Mouse (Mus musculus) heart, adult 18-20 months (tissue): ENCODE results near the gene Dpf1. TPM values are rescaled to one million over a fixed set of nuclear protein-coding genes. Genes with fewer than 3 reads are reported as not detected.
A peak's percentile ranks its signal among the peaks of the same experiment; 100 is the strongest.

ENCODE experiments used
- DNase-seq, 2 experiments: peaks; one replicate each; pipeline ENCODE4 v3.0.0; 2021 to 2022; ENCODE audit warnings: mixed read lengths in 1 of 2
- long read RNA-seq, 2 experiments: library from polyadenylated mRNA; stranded (forward); transcript quantifications; one replicate each; pipeline ENCODE4 v2.0.0; 2021
- total RNA-seq, 2 experiments: library from RNA; stranded (reverse); gene quantifications; 2 replicates each; pipeline ENCODE4 v1.2.3; 2021

The Dpf1 gene
- total RNA-seq, result 1 to 10 TPM in 1 of 2 experiments, under 1 TPM in 1; 0.47 to 1.1 TPM
- long read RNA-seq, experiment 1, result 0 reads
- long read RNA-seq, experiment 2, result 0 reads

GRCm38 (mm10) chr7:29303738-29304462, at the start of gene Dpf1:
Gene Dpf1 (plus strand): TSS chr7:29303951.
- DNase-seq, result peak; percentile 64 to 67

GRCm38 (mm10) chr7:29255875-29256274, 47.9 kb upstream of the Dpf1 start:
- no peak for DNase-seq

GRCm38 (mm10) chr7:29257368-29257767, 46.4 kb upstream of the Dpf1 start:
- DNase-seq, result no peak

- no peak for DNase-seq
Measured at GRCm38 (mm10) chr7:29259781-29260730, 43.7 kb upstream of the Dpf1 start.

GRCm38 (mm10) chr7:29262151-29262550, 41.6 kb upstream of the Dpf1 start:
- DNase-seq, result no peak

GRCm38 (mm10) chr7:29263831-29264230, 39.9 kb upstream of the Dpf1 start:
- no peak for DNase-seq

GRCm38 (mm10) chr7:29265636-29266035, 38.1 kb upstream of the Dpf1 start:
- no peak for DNase-seq

- no peak for DNase-seq
Measured at GRCm38 (mm10) chr7:29266931-29267330, 36.8 kb upstream of the Dpf1 start.

- DNase-seq, result no peak
Measured at GRCm38 (mm10) chr7:29270445-29270844, 33.3 kb upstream of the Dpf1 start.

GRCm38 (mm10) chr7:29271687-29272465, 31.9 kb upstream of the Dpf1 start:
- DNase-seq, result peak in 1 of 2 experiments; percentile 34

- DNase-seq, result no peak
Measured at GRCm38 (mm10) chr7:29276715-29277114, 27.0 kb upstream of the Dpf1 start.

GRCm38 (mm10) chr7:29277510-29277909, 26.2 kb upstream of the Dpf1 start:
- no peak for DNase-seq

GRCm38 (mm10) chr7:29279261-29279660, 24.5 kb upstream of the Dpf1 start:
- DNase-seq, result no peak

GRCm38 (mm10) chr7:29279924-29280323, 23.8 kb upstream of the Dpf1 start:
- DNase-seq, result no peak

- no peak for DNase-seq
Measured at GRCm38 (mm10) chr7:29280801-29281200, 22.9 kb upstream of the Dpf1 start.

- peak; percentile 56 to 62 for DNase-seq
Measured at GRCm38 (mm10) chr7:29281201-29282073, 22.3 kb upstream of the Dpf1 start, which contains the start of gene Spint2. Gene Spint2 (minus strand): TSS chr7:29281912.

- no peak for DNase-seq
Measured at GRCm38 (mm10) chr7:29282074-29282554, 21.6 kb upstream of the Dpf1 start.

- no peak for DNase-seq
Measured at GRCm38 (mm10) chr7:29283876-29284275, 19.9 kb upstream of the Dpf1 start.

- no peak for DNase-seq
Measured at GRCm38 (mm10) chr7:29284523-29284922, 19.2 kb upstream of the Dpf1 start.

GRCm38 (mm10) chr7:29287481-29287880, 16.3 kb upstream of the Dpf1 start:
- no peak for DNase-seq

GRCm38 (mm10) chr7:29288079-29288478, 15.7 kb upstream of the Dpf1 start:
- no peak for DNase-seq
